Mouse (Mus musculus) hindlimb bud, embryonic 11.5 days (tissue): ENCODE data around the gene Vmn1r68.

Source experiments
- DNase-seq: peaks from one replicate; pipeline ENCODE4 v3.0.0-alpha.2; 2012; ENCODE audit warnings: low read depth, low spot score; ENCODE audit errors: extremely low spot score

Gene Vmn1r68

GRCm38 (mm10) chr7:10558385-10558784, at the start of gene Vmn1r68:
TSS of gene Vmn1r68 (minus strand) at chr7:10558485.
- DNase-seq = no peak

GRCm38 (mm10) chr7:10495578-10495977, 62.7 kb downstream of the Vmn1r68 start:
- no peak for DNase-seq

GRCm38 (mm10) chr7:10494786-10495521, 63.3 kb downstream of the Vmn1r68 start, which contains the start of gene Zik1:
TSS of gene Zik1 (minus strand) at chr7:10495394.
- peak; percentile 75 for DNase-seq

GRCm38 (mm10) chr7:10480588-10481233, 77.6 kb downstream of the Vmn1r68 start:
- DNase-seq = no peak

GRCm38 (mm10) chr7:10479813-10480212, 78.5 kb downstream of the Vmn1r68 start:
- no peak for DNase-seq

GRCm38 (mm10) chr7:10458166-10458565, 100.1 kb downstream of the Vmn1r68 start:
- no peak for DNase-seq
